Mouse (Mus musculus) thymus, adult 18-20 months (tissue): ENCODE results near the gene Fzd4.

Experiments
- DNase-seq, 2 experiments: peaks; one replicate each; pipeline ENCODE4 v3.0.0; 2022; ENCODE audit warnings: mixed read lengths in 2 of 2

The Fzd4 gene

DNA sequence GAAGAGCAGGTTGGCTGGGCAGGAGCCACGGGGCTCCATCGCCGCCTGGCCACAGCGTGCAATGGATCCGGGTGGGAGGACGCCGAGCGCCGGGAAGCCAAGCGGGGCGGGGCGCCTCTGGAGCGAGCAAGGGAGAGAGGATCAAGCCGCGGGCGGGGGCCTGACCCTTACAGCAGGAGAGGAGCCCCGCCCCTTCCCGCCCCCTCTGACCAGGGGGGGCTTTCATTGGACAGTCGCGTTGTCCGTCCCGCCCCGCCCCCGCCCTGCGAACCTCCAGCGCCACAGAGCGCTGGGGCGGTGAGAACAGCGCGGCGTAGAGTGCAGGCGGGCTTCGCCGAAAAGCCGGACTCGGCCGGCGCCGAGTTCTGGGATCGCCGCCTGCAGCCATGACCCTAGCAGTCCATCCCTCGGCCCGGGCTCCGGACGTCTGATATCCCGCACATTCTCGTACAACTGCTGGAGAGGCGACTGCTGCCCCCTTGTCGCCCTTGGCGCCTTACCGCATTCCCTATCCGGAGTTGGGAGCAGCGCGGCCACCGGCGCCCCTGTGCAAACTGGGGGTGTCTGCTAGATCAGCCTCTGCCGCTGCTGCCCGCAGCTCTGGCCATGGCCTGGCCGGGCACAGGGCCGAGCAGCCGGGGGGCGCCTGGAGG lies at the start of gene Fzd4, which contains the start of gene Tmem135:
Gene Fzd4 (plus strand): TSS at position 275 of the 653 bp plus-strand sequence.
Gene Tmem135 (minus strand): TSS at position 142 of the 653 bp plus-strand sequence.
- DNase-seq: peak; percentile 67 to 68

DNA sequence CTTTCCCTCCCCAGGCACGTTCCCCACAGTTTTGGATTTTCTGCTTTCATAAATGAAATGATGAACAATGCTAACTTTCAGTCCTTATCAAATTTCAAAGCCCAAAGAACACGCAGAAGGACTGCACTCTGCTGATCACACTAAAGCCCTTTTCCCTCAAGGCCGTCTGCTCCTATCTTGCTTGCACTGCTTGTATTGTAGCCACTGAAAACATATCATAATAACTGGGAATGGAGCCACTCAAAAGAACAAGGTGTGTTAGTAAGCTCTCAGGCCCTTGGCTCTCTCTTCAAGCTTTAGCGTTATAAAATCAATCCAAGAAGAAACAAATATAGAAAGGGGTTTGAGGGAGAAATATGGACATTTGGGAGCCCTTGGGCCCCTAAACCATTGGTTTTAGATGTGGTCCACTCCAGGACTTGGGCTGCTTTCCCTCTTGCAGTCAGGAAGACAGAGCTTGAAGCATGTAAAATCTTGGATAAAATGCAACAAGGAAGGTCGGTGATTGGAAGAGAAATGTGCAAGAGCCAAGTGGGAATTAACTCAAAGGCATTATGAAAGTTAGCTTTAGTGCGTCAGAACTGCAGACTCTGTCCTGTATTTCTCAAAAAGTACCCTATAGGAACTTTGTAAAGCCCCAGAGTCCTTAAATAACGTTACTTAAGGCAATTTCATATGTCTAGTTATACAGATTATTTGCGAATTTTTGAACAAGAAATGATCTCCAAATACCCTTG lies 48.5 kb upstream of the Fzd4 start:
- DNase-seq: no peak

DNA sequence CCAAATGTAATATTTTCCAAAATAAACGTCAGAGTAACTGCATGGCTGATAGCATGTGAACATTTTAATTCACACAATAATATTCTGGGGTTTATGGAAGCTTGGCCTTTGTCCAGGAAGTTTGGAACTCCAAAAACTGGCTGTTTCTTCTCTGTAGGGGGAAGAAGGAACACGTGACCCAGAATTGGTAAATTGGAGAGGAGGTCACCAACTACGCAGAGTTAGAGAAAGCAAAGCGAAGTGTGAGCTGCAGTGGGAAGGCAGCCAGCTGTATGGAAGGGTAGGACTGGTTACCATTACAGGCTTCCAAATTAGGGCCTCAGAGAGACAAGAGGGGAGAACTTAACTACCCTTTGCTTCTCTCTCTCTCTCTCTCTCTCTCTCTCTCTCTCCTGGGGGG lies 47.8 kb upstream of the Fzd4 start:
- no peak for DNase-seq

DNA sequence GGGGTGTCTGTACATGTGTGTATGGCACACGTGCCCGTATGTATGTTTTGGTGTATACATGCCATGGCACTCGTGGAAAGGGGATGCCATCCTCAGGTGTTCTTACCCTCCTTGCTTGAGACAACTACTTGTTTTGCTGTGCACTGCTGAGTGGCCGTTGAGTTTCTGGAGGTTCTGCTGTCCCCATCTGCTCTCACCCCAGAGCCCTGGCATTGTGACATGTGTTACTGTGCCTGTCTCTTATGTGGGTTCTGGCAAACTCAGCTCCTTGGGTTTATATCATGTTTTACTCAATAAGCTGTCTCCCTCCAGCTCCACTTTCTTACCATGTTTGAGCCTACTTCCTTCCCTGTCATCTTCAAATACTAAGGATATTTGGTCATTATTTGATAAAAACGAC lies 40.2 kb upstream of the Fzd4 start:
- no peak for DNase-seq

DNA sequence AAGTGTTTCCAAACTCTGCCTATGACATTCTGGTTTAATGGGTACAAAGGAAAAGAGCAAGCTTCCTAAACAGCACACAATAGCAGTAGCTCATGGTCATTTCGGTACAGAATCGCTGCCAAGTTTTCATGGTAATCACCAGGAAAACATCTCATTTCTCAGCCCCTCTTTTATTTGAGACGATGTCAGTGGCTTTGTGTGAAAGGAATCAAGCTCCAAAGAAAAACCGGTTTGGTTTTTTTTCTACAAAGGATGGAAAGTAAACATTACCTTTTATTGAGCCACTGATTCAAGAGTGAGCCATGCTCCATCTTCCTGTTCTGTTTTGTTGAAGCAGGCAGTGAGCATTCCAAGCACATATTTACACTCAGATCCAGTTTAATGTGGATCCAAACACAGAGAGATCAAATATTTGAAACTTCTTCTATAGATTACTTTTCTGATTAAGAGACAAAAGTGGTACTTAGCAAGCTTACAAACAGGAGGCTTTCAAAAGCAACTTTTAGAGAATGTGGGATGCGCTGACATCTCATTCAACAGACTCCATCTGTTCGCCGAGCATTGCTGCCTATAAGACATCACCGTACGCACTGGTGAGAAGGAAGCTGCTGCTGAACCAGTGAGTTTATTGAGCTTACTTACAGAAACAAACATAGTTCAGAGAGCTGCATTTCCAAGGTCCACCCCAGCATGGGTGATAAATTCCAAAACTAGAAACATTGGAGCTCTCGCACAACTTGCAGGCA lies 38.8 kb upstream of the Fzd4 start:
- no peak for DNase-seq

DNA sequence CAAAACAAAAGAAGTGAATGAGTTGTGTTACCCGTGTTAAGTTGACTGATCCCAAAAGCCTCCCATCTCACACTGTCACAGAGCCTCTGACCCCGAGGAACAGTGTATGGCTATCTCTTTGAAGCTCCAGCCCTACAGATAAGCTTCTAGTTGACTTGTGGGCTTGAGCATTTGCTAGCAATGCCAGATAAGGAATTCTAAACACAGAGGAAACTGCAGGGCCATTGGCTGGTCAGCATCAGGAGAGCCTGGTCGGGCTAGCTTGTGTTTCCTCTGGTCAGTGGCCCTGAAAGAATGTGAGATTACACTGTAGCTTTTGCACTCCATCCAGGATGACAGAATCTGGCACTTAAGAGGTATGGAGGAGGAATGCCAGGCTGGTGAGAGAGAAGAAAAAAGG lies 36.5 kb upstream of the Fzd4 start:
- no peak for DNase-seq

DNA sequence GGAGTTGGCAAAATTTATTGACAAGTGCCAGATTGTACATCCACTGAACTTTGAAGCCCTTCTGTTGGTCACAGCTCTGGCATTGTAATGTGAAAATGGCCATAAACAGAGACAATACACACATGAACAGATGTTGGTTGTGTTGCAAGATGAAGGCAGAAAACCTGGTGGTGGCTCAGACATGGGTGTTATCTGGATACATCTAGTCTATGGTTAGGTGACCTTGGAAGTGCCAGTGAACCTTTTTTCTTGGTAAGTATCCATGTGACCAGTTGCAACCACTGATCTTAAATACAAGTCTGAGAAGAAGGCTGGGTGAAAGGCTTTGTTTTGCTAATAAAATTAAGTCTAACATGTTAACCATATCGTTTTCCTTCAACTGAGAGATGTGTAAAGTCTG lies 34.1 kb upstream of the Fzd4 start:
- no peak for DNase-seq

DNA sequence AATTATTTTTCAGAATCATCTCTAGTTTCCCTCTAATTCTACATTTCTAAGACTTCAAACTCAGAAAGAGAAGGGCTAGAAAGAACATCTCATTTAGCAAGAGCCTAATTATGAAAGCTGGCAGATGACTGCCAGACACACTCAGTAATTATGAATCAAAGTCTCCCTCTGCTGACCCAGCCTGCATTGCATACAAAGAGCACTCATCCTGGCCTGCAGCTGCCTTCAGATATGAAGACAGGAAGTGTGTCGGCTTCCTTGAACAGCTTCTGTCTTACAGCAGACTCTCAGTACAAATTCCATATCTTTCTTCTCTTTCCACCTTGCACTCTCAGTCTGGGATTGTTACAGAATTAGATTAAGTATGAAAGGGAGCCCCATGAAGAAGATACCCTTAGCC lies 33.2 kb upstream of the Fzd4 start:
- no peak for DNase-seq

DNA sequence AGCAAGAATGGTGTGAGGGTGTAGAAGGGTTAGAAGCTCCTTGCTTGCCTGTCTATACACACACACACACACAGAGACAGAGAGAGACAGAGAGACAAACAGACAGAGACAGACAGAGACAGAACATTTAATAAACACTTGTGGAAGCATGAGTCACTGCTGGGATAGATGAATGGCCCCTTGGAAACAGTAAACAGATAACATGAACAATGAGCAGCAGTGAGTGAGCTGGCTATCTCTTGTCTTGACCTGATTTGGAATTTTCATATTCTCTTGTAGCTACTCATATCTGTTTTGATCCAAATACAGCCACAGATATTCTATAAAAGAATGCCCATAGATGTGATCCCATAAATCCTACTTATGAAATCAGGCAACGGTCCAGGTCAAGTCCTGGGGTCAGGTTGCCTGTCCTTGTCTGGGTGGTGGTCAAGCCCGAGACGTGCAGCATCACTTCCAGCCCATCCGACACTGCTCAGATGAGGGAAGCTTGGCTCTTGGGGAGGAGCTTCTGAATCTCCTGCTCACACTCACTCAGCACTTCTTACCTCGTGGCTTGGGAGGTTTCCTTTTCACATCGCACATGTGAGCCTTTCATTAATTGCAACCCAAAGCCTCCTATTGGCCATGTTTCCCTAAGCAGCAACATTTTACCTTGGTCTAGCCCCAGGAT lies 32.4 kb upstream of the Fzd4 start:
- DNase-seq: no peak

DNA sequence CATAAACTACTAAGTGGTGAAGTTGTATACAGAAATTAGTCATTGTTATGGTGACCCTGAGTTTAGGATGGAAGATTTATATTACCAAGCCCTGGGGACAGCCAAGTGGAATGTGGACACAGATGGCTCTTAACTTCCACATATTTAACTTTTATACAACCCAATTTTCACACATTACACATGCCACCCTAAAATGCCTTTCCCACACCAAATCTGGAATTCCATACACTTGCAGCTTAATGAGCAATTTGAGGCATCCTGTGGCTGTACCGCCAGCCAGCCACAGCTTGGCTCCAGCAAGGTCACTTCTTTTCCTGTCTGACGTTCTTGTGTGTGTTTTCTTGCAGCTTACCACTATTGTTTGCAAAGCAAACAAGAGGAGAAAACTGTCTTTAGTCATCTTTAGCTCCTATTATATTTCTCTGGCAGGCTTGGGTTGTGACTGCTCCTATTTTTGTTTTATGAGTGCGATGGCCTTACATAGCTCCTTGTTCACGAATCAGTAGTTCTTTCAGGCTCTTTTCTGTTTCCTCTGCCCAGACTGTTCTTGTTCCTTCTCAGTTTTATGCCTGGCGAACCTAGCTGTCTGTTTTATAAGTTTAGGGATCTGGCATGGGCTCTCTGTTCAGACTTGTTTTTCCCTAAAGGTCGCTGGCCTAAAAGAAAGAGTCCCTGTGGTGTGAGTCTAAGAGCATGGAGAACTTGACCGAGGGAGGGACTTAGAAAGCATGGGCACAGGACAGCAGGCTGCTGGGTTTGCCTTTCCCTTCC lies 23.0 kb upstream of the Fzd4 start:
- DNase-seq: no peak

DNA sequence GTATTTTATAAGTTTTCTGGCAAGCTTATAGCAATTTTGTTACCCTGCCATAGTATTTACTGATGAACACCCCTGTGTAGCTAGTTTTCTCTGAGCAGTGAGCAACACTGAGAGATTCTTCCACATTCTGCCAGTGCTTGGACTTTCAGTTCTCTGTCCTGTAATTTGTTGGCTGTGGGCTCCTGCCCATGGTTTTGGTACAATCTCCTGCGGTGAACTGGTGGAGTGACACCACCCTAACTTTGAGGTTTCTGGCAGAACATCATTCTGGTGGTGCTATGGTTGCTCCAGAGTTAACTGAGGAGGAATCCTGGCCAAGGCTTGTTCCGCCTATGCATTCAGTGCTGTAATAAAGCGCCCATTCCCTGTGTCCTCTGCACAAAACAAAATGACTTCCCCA lies 21.3 kb upstream of the Fzd4 start:
- no peak for DNase-seq

DNA sequence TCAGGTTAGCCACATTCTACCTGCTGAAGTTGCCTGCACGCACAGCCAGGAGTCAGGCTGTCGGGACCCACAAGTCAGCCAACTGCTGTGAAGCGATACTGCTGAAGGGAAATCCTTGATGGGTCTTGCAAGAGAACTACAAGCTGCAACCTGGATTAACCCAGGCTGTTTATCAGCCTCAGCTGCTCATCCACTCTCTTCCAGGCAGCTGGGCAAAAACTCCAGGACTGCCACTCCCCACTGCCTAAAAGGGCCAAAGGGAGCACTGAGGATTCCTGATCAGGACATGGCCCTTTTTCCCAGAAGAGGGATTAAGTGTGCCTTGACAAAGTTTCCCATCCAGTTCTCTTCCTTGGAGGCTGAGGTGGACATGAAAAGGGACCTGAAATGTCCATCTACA lies 15.2 kb upstream of the Fzd4 start:
- DNase-seq: no peak

DNA sequence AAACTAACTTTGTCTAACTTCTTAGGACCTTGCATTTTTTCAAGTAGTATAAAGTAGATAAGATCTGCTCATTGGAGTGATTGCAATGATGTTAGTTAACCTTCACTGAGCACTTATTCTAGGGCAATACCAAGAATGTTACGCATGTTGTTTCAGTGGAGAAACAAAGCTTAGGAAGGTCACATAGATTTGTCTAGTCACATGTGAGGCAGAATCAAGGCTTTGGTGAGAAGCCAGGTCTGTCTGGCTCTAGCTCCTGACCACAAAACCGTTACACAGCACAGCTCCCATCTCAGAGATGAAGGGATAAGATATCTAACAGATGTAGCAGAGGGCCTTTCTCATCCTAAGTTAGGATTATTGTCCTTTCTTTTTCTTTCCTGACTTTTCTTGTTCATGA lies 13.5 kb upstream of the Fzd4 start:
- no peak for DNase-seq

DNA sequence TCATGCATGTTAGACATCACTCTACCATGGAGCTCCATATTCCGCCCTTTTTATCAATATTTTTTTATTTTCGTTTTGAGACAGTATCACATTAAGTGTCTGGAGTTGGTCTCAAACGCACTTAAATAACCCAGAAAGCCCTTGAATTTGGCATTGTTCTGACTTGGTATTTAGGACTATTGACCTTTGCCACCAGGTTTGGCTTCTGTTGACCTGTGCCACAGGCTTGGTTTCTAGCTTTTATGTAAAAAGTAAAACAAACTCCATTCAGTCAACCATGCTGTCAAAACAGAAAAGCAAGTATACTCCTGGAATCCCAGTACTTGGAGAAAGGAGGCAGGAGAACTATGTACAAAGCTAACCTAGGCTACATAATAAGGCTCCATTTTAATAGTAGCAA lies 12.9 kb upstream of the Fzd4 start:
- no peak for DNase-seq

DNA sequence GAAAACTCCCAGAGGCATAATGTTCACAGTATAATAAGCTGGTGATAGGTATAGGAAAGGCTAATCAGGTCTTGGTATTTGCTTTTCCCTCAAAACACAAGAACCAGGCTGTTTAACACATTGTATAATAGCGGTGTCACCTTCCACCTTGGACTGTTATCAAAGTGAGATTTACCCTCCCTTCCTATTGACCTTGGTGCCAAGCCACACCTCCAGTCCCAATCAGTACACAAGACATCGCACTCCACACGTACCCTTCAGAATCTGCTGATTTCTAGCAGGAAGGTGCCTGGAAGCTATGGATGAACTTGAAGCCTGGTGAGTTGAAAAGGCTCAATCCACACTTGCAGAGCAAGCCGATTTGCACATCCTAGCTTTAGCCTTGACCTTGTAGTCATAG lies 12.3 kb upstream of the Fzd4 start:
- no peak for DNase-seq

DNA sequence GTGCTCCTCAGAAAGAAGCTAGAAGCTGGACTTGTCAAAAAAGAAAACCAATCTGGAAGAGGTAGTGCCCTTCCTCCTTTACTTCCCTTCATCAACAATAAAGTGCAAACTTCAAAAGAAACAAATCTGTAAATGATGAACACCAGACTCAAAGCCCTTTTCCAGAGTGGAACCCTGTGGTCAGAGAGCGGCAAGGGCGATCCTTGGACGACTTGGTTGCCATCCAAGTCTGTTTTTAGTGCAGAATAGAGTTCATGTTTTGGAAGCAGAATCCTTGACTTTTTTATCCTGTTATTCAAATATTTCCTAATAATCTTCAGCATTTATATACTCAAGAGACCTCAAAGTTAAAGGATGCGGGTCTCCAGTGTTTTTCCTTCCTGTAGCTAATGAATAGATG lies 11.8 kb upstream of the Fzd4 start:
- no peak for DNase-seq

DNA sequence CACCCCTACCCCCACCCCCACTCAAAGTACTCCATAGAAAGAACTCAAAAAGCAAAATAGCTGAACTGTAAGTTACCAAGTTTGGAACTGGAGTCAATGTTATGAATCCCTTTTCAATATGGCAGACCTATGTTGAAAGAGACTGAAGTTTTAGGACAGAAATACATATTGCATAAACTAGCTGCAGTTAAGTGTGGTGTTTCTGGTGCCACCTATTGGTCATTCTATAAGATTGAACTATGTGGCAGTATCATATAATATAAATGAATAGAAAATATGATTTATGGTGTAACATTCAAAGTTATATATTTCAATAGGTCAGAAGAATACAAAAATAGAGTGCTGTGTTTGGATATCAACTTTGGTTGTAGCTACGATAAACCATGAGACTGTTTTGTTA lies 11.3 kb upstream of the Fzd4 start:
- DNase-seq: no peak

DNA sequence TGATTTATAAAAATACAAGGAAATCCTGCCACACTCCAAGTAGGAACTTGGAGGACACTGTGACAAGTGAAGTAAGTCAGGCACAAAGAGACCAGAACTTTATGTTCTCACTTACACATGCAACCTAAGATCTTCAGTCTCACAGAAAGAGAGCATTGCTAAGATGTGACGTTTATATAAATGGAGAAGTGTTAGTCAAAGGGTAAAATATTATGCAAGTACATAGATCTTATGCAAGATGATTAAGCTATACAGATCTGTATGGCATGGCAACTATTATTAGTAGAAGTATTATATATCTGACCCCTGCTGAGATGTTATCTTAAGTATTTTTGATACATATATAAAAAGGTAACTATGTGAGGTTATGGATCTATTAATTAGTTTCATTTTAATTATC lies 8.8 kb upstream of the Fzd4 start:
- DNase-seq: no peak

DNA sequence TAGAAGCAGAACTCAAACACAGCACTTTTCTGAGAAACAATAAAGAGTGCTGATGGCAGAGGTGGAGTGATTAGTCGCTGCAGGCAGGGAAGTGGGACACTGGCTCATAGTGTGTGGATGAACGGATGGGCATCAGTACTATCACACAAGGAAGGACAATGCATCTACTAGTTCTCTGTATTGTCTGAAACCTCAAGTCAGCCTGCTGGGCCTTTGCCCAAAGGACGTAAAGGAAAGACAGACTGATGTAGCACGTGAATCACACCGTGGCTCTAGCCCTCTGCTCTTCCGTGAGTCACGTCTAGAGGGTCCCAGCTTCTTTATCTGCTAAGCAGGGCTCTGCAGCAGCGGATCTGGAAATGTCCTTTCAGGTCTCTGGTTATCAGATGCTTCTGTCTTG lies 7.8 kb upstream of the Fzd4 start:
- DNase-seq: no peak

DNA sequence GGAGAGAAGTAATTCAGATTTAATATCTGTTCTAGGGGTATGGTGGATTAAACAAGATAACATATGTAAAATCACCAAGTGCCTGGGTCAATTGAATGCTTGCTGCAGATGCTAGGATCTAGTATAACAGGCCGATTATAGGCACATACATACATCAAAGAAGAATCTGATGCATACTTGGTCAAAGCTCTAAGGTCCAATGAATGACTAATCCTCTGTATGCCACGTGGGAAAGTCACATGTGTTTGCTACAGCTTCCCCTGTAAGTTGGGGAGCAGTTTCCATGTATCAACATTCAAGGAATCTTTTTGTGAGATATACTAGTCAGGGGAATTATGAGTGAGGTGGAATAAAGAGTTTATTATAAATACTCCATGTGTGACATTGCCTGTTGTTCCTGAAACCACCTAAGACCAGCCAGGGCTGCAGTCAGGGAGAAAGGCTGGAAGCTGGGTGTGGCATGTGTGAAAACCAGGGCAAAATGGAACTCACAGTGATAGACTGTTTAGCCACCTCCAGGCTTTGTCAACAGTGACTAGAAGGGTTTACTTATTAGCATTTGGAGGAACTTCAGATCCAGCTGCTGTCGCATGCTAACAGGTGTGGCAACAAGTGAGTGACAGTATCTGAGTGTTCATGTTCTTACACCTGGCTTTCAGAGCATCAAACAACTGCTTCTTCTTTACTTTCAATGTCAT lies 6.2 kb upstream of the Fzd4 start:
- DNase-seq: no peak

DNA sequence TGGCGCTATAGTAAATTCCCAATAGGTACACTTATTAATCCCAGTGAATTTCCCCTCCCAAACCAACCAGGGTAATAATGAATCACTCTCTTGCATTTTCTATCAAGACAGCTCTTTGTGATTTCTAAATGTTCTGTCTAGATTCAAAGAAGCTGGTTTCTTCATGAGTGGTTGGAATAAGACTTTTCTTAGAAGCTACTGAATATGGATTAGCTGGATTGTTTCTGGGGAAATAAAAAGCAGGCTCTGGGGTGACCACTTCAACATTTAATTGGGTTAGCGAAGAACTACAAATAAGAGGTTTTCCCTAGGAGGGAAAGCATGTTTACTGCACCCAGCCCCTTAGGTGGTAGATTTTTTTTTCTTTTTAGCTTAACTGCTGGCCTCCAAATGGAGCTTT lies 3.4 kb upstream of the Fzd4 start:
- no peak for DNase-seq
